Mouse (Mus musculus) thymus, adult 18-20 months (tissue): ENCODE results near the gene C130074G19Rik.
A peak's percentile ranks its signal among the peaks of the same experiment; 100 is the strongest.

Experiments
- DNase-seq, 2 experiments: peaks; one replicate each; pipeline ENCODE4 v3.0.0; 2022; ENCODE audit warnings: mixed read lengths in 2 of 2

Gene C130074G19Rik

GRCm38 (mm10) chr1:184872069-184872819 is 10.8 kb downstream of the C130074G19Rik start:
- no peak for DNase-seq

GRCm38 (mm10) chr1:184871506-184871905 is 11.5 kb downstream of the C130074G19Rik start:
- no peak for DNase-seq

GRCm38 (mm10) chr1:184870646-184871385 is 12.2 kb downstream of the C130074G19Rik start:
- DNase-seq: no peak

- no peak for DNase-seq
Measured at GRCm38 (mm10) chr1:184869939-184870565, 13.0 kb downstream of the C130074G19Rik start.

- no peak for DNase-seq
Measured at GRCm38 (mm10) chr1:184867640-184868120, 15.3 kb downstream of the C130074G19Rik start.

- no peak for DNase-seq
Measured at GRCm38 (mm10) chr1:184864381-184864801, 18.6 kb downstream of the C130074G19Rik start.

- no peak for DNase-seq
Measured at GRCm38 (mm10) chr1:184862636-184863035, 20.4 kb downstream of the C130074G19Rik start.

GRCm38 (mm10) chr1:184861551-184861950 is 21.5 kb downstream of the C130074G19Rik start:
- no peak for DNase-seq

- no peak for DNase-seq
Measured at GRCm38 (mm10) chr1:184860276-184860675, 22.7 kb downstream of the C130074G19Rik start.

- no peak for DNase-seq
Measured at GRCm38 (mm10) chr1:184858253-184858652, 24.8 kb downstream of the C130074G19Rik start.

GRCm38 (mm10) chr1:184857216-184857615 is 25.8 kb downstream of the C130074G19Rik start:
- DNase-seq: no peak

GRCm38 (mm10) chr1:184853922-184854321 is 29.1 kb downstream of the C130074G19Rik start:
- DNase-seq: no peak

GRCm38 (mm10) chr1:184853339-184853738 is 29.7 kb downstream of the C130074G19Rik start:
- DNase-seq: peak in 1 of 2 experiments; percentile 44

GRCm38 (mm10) chr1:184851741-184852618 is 31.0 kb downstream of the C130074G19Rik start:
- peak; percentile 34 to 49 for DNase-seq

GRCm38 (mm10) chr1:184851166-184851565 is 31.9 kb downstream of the C130074G19Rik start:
- no peak for DNase-seq

- no peak for DNase-seq
Measured at GRCm38 (mm10) chr1:184846973-184847372, 36.0 kb downstream of the C130074G19Rik start.

- DNase-seq: peak in 1 of 2 experiments; percentile 10
Measured at GRCm38 (mm10) chr1:184846092-184846750, 36.8 kb downstream of the C130074G19Rik start, which contains the start of gene Marc2. Gene Marc2, minus strand, starts transcription at chr1:184846451.

GRCm38 (mm10) chr1:184845111-184846071 is 37.6 kb downstream of the C130074G19Rik start:
- peak; percentile 77 to 79 for DNase-seq

GRCm38 (mm10) chr1:184844326-184845066 is 38.5 kb downstream of the C130074G19Rik start:
- DNase-seq: peak in 1 of 2 experiments; percentile 19
